Mouse (Mus musculus) splenic B cell, adult 2 months (primary cell): ENCODE data around the gene Cgas.
A peak's percentile ranks its signal among the peaks of the same experiment; 100 is the strongest.
"Not testable (repeated sequence)": the region's sequence is repeated elsewhere in the genome, so short reads cannot be mapped to it uniquely, and the experiment has no call there.

Experiments
- DNase-seq: peaks from one replicate; pipeline ENCODE4 v3.0.0-alpha.2; 2011; ENCODE audit warnings: low read depth, low spot score
- H3K27me3 ChIP-seq: 2 replicates; pipeline ENCODE4 v1.6.1; 2012; ENCODE audit warnings: mild to moderate bottlenecking, low read length, moderate library complexity, mixed read lengths; ENCODE audit not compliant: control insufficient read depth, poor library complexity, insufficient read depth, severe bottlenecking
- H3K36me3 ChIP-seq: 2 replicates; pipeline ENCODE4 v1.6.1; 2012; ENCODE audit warnings: mild to moderate bottlenecking, low read length, moderate library complexity, mixed read lengths; ENCODE audit not compliant: control insufficient read depth, poor library complexity, insufficient read depth, severe bottlenecking

Cgas gene

DNA sequence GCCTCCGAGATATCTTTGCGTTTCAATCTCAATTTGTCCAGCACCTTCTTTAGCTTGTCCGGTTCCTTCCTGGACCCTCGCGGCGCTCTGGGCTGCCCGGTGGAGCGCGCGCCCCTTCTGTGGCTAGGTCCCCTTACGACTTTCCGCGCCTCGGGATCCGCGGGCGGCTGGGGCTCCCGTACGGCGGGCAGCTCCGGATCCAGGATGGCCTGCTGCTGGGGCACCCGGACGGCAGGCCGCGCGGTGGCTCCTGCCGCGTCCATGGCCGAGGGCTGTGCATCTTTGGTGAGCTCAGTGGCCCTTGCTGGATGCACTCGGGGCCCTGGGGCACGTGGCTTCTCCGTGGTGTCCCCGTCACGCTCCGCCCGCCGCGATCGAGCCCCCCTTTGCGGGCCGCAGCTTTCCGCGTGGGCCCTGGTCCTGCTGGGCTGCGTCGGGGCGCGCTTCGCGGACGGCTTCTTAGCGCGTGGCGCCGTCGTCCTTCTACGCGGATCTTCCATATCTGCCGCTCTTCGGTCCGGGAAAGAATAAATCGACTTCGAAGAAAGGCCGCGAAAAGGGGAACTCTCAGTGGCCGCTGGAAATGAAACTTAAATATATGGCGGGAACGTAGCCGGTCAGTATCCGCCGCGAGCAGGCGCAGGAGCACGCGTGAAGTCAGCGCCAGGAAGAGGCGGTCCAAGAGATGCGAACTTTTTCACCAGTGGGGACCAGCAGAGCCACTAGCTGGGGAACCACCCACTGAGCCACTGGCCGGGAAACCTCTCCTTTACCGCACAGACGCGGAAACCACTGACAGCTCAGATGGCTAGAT is at the start of gene Cgas:
Cgas (minus strand) TSS at position 659 of the 814 bp plus-strand sequence.
- peak; percentile 74 for DNase-seq
- peaks cover 1% of the 10 kb centered on the region for H3K27me3 ChIP-seq
- no peaks in the 10 kb centered on the region for H3K36me3 ChIP-seq

DNA sequence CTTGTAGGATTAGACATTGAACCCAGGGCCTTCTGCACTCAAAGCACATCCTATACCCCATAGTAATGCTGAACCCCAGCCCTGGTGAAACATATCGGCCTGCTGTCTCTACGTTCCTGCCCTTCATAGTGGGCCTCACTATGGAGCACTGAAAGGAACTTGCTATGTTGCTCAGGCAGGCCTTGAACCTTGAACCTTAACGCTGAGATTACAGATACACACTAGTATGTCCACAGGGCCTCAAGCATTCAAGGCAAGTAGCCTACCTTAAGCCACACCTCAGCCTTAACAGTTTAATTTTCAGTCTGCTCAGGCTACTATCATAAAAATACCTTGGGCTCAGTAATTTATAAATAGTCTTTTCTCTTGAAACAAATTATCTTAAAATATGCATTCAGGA is 49.2 kb upstream of the Cgas start:
- no peak for DNase-seq
- no peaks in the 10 kb centered on the region for H3K27me3 ChIP-seq
- no peaks in the 10 kb centered on the region for H3K36me3 ChIP-seq

DNA sequence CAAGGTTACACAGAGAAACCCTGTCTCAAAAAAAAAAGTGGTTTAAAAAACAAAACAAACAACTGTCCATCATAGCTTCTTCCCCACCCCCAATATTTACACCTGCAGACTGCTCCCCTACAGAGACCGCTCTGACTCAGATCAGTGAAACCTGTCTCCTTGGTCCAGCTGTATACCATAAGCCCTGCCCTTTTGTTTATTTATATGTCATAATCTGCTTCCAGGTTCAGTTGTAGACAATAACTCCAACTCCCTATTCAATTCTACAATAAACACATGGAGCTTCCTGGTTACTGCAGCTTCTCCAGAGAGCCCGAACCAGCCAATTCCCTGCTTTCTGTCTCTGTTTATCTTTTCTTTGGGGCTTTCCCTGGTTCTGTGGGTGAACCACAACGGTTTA is 48.1 kb upstream of the Cgas start:
- no peak for DNase-seq
- no peaks in the 10 kb centered on the region for H3K36me3 ChIP-seq
- H3K27me3 ChIP-seq, result no peaks in the 10 kb centered on the region

DNA sequence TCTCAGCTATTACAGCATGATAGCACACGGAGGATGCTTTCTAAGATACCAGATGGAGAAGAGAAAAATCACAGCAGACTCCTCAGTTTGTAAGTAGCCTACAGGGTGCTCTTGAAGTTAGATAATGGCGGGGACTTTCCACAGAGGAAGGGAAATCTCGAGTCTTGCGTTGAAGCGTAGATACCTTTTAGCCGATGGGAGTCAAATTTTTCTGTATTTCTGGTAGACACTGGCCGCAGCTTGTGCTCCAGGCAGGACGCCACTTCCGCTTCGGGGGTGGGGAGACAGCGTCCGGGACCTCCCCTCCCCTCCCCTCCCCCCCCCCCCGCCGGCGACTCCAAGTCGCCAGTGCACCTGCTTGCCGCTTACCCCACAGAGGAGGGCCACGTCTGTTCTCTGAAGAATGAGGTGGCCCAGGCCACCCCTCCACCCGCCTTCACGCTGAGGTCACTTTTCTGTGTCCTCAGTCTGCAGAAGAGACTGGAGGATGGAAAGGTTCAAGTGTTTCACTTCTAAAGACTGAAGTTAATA is 45.9 kb upstream of the Cgas start, which contains the start of gene Eef1a1:
Eef1a1 (minus strand) TSS at position 262 of the 531 bp plus-strand sequence.
- no peaks in the 10 kb centered on the region for H3K27me3 ChIP-seq
- no peaks in the 10 kb centered on the region for H3K36me3 ChIP-seq
- peak; percentile 83 for DNase-seq

DNA sequence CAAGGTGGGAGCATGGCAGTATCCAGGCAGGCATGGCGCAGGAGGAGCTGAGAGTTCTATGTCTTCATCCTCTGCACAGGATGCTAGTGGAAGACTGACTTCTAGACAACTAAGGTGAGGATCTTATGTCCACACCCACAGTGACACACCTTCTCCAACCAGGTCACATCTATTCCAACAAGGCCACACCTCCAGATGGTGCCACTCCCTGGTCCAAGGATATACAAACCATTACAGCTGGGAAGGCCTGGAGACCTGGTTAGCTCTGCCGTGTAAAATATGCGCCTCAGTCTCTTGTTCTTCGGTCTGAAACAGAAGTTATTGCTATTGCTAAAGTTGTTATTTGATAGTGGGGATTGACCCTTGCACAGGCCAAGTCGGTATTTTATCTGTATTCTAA is 45.0 kb upstream of the Cgas start:
- not testable (repeated sequence) for H3K36me3 ChIP-seq, H3K27me3 ChIP-seq, DNase-seq

DNA sequence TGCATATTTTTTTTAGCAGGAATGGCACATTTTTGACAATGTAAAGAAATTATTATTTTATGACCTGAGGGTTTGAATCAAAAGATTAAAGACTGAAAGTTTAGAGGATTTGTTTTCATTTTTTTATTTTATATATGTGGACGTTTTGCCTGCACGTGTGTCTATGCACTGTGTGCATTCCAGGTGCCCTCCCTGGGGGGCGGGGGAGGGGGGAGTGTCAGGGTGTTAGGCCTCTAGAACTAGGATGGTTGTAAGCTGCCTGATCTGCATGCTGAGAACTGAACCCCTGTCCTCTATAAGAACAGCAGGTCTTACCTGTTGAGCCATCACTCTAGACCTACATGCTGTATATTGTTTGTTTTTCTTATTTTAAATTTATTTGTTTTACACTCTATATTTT is 41.6 kb upstream of the Cgas start:
- no peaks in the 10 kb centered on the region for H3K27me3 ChIP-seq
- DNase-seq, result no peak
- peaks cover 3% of the 10 kb centered on the region; the same call in 1 of the 2 replicates for H3K36me3 ChIP-seq

DNA sequence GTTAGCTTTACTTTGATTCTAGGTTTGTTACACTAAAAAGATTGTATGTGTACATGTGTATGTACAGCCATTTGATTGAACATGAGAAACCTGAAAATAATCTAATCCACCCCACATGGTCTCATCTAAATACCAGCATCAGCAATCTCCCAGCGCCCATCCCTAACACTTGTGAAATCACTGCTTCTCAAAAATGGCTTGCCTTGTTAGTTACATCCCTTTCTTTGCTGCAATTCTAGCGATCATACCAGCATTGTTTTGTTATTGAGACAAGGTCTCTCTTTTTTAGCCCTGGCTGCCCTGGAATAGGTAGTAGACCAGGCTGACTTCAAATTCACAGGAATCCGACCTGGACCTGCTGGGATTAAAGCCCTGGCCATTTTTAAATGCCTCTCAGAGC is 39.3 kb upstream of the Cgas start:
- Histone ChIP-seq H3K36me3 (peaks cover 12% of the 10 kb centered on the region), H3K27me3 (no peaks in the 10 kb centered on the region)
- DNase-seq, result no peak

DNA sequence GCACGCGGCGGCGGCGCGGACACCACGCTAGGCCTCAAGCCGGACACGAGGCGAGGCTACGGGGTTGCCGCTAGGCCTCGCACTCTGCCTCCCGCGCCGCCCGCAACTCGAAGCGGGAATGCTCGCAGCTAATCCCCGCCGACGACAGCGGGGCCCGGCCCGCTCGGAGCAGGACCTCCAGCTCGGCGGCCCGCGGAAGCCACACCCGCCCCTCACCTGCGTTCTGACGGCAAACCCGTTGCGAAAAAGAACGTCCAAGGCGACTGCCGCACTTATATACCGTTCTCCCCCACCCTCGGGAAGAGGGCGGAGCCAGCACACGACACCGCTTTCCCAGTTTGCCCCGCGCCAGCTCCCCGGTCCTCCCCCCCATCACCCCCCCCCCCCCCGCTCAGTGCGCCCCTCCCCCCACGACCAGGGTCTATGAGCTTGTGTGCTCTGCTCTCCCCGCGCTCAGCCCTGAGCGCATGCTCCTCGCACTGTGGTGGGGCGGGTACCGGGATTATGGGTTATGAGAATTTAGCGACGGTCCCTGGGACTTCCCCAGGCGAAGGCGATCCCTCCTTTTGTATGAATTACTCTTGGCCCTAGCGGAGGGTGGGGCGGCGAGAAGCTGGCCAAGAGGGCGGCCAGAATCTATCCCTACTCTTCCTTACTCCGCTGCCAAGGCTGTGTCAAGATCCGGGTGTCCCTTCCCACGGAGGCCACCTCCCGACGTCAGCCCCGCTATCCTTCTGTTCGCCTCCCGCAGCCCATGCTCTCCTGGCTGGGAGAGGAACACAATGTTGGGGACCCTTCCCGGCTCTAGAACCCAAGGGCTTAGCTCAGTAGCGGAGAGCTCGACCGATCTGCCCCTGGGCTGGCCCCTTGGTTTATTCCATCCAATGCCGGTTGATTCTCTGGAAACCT is 38.6 kb upstream of the Cgas start:
- Histone ChIP-seq H3K27me3 (no peaks in the 10 kb centered on the region), H3K36me3 (peaks cover 12% of the 10 kb centered on the region)
- peak; percentile 98 for DNase-seq

DNA sequence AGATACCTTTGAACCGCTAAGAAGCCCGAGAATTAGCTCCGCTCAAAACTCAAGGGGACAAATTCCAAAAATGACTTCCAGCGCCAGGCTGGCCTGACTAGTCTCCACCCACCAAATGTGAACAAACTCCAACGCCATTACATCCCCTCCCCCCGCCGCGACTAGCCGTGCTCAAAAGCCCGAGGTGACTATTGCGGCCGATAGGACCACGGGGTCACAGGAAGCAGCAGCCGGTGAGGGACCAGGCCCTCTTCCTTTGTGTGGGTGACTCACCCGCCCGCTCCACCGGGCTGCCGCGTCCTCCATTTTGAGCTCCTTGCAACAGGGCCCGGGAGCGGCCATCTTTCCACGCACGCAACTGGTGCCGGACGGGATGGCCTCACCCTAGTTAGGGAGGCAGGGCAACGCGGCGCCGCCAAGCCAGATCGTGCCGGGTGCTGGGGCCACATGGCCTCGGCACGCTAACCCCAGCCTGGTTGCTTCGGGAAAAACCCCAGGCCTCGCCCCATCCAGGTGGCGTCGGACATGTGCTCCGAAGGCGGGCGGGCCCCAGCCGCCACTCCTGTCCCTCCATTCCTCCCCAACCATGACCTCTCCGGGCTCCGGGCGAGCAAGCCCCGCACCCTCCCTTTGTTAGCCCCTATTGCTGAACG is 37.8 kb upstream of the Cgas start:
- DNase-seq, result peak; percentile 86
- H3K36me3 ChIP-seq, result peaks cover 15% of the 10 kb centered on the region
- H3K27me3 ChIP-seq, result no peaks in the 10 kb centered on the region

DNA sequence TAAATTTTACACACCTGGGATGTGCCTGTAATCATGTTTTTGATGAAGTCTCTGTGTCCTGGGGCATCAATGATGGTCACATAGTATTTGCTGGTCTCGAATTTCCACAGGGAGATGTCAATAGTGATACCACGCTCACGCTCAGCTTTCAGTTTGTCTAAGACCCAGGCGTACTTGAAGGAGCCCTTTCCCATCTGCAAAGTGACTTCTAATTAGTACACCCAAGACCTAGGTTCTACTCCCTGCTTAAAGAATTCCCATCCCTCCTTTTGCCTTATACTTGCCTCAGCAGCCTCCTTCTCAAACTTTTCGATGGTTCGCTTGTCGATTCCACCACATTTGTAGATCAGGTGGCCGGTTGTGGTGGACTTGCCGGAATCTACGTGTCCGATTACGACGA is 37.2 kb upstream of the Cgas start:
- DNase-seq, H3K27me3 ChIP-seq: not testable (repeated sequence)

DNA sequence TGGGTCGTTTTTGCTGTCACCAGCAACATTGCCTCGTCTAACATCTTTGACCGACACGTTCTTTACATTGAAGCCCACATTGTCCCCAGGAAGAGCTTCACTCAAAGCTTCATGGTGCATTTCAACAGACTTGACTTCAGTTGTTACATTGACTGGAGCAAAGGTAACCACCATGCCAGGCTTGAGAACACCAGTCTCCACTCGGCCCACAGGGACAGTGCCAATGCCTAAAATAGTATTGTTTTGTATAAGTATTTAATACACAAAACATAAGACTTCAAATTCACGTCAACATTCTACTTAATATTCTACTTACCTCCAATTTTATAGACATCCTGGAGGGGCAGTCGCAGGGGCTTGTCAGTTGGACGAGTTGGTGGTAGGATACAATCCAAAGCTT is 36.3 kb upstream of the Cgas start:
- not testable (repeated sequence) for DNase-seq, H3K27me3 ChIP-seq
- H3K36me3 ChIP-seq, result peaks cover 16% of the 10 kb centered on the region

More for the DNA sequence above, 37.2 kb upstream of the Cgas start:
- peaks cover 16% of the 10 kb centered on the region for H3K36me3 ChIP-seq

DNA sequence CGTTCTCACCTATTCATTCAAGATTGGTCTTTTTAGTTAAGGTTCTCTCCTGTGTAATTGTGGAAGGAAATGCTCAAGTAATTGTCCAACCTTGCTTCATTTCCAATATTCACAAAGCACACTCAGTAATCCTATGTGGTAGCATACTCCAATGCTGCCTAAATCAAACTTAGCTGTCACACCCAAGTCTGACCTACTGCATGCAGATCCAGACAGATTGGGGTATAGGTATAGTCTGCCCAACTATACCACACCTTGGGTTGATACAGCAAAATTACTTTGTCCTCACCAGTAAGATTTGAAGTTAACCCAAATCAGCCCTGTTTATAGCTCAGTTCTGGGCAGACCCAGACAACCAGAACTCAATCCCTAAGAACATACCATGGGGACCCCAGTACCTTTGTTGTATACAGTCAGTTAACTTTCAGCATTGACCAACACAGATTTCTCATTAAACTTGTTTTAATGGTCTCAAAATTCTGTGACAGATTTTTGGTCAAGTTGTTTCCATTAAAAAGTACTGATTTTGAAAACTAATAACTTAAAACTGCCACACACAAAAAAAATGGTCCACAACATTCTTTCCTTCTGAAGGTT is 35.1 kb upstream of the Cgas start:
- peaks cover 16% of the 10 kb centered on the region for H3K36me3 ChIP-seq
- not testable (repeated sequence) for DNase-seq, H3K27me3 ChIP-seq

DNA sequence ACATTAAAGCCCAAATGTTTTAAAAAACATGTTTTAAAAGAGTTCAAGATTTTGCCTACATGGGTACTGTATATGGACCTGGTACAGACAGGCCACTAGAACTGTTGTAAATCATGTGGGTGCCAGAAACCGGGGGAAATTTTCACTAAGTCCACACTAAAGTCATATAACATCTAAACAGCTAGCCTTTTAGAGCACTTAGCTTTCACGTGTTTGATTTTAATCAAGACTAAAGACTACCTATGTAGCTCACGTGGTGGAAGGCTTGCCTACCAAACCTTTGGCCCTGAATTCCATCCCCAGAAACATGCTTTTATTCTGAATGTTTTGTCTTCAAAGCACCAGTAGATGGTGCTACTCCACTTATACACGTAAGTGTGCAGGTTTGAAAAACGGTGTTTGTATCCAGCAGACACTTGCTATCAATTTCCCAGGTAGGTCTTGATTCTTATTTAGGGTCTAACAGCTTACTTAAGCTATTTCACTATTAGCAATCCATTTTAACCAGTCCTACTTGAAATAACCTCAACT is 34.0 kb upstream of the Cgas start:
- Histone ChIP-seq H3K36me3 (peaks cover 18% of the 10 kb centered on the region), H3K27me3 (no peaks in the 10 kb centered on the region)
- peak; percentile 72 for DNase-seq

DNA sequence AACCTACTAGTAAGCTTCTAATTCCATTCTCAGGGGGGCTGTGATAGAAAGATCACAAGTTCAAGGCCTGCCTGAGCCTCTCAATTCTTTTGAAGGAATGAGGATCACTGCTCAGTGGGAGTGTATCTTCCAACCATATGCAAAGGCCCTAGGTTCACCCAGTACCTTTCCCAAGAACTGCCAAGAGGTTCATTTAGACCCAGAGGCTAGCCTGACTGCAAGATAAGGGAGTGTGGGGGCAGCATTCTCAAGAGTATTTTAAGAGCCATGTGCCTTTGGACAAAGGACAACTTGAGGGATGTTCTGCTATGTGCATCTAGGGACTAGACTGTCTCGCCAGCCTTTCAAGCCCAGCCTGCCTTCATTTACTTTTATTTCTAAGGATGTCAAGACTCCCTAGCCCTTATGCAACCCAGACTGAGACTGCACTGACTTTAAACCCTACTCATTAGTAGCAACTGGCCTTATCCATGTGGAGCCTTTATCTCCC is 33.5 kb upstream of the Cgas start:
- DNase-seq, result no peak
- Histone ChIP-seq H3K36me3 (peaks cover 18% of the 10 kb centered on the region), H3K27me3 (no peaks in the 10 kb centered on the region)
